Mouse (Mus musculus) heart, adult 11 months (tissue): ENCODE measurements around the gene Ammecr1.

Source experiments
- DNase-seq: peaks from one replicate; pipeline ENCODE4 v3.0.0; 2022

The Ammecr1 gene

DNA sequence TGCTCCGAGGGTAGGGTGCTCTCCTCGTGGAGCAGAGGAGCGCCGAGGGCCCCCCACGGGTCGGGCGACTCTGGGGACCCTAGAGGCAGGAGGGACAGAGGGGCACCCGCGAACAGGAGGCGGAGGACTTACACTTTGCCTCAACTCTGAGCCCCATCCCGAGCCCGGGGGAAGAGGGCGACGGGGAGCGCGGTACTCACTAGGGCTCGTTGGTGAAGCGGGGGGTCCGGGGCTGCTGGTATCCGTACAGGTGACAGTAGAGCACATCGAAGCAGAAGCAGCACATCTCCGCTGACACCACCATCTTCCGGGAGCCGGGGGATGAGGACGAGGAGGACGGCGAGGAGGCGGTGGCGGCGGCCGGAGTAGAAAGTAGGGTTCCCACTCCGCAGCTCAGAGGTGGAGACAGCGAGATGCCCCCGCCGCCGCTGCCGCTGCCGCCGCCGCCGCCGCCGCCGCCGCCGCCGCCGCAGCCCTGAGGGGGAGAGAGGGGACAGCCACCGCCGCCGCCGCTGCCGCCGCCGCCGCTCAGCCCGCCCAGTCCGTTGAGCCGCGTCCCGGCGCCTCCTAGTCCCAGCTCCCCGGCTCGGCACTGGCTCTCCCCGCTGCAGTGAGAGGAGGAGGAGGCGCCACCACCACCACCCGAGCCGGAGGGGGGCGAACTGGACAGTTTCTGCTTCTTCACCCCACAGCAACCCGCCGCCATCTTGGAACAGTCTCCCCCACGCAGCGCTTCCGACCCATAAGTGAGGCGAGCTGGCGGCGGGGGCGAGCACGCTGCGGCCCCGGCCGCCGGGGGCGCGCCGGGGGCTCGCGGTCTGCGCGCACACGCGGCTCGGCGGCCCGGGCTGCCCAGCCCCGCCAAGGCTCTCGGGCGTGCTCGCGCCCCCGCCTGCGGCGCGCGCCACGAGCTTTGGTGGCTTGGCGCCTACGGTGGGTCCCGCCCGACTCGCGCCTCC is at the start of gene Ammecr1:
Gene Ammecr1, minus strand, starts transcription at position 721 of the 959 bp plus-strand sequence.
- peak; percentile 99 for DNase-seq

- DNase-seq = no peak
These were observed 47.6 kb upstream of the Ammecr1 start for GRCm38 (mm10) chrX:143014118-143014517.

GRCm38 (mm10) chrX:143012334-143012733 is 45.8 kb upstream of the Ammecr1 start:
- DNase-seq = no peak

- DNase-seq = no peak
These were observed 45.3 kb upstream of the Ammecr1 start for GRCm38 (mm10) chrX:143011865-143012264.

GRCm38 (mm10) chrX:143004131-143004846 is 37.8 kb upstream of the Ammecr1 start:
- no peak for DNase-seq

- DNase-seq = no peak
These were observed 30.7 kb upstream of the Ammecr1 start for GRCm38 (mm10) chrX:142997214-142997613.

DNA sequence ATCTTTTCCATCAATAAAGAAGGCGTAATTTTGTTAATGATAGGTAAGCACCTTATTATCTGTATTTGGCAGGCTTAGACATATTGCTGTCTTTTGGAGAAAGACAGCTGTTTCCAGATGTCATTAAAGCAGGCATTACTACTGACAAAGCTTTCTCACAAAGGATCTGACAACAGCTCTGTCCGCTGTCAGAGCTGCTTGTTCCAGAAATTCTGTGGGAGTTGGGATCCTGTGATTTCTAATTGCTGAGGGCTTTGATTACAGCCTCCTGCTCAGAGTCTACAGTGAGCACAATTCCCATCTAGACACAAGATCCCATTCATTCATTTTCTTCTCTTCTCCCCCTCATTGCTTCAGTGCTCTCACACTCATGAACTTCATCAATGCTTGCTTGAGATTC is 28.0 kb upstream of the Ammecr1 start:
- DNase-seq = no peak

GRCm38 (mm10) chrX:142984170-142984569 is 17.6 kb upstream of the Ammecr1 start:
- no peak for DNase-seq

GRCm38 (mm10) chrX:142983638-142984037 is 17.1 kb upstream of the Ammecr1 start:
- no peak for DNase-seq

- DNase-seq = no peak
These were observed 15.1 kb upstream of the Ammecr1 start for GRCm38 (mm10) chrX:142981530-142982130.

- no peak for DNase-seq
These were observed 14.5 kb upstream of the Ammecr1 start for GRCm38 (mm10) chrX:142980855-142981529.

DNA sequence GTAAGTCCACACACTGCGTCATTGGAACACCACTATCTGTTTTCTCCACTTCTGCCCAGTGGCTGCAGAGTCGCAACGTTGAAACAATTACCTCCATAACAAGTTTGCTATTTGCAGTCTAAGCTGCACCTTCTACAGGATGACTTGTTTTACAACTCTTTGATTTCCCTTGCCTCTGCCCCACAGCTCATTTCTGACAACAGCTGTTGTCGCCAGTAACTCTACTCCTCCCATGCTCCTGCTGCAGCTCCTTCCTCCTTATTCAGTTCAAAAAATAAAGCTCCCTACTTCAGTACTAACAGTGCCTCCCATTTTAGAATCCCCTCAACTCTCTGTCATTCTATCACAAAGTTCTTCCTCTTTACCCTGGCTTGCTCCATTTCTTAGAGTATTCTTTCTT is 12.7 kb upstream of the Ammecr1 start:
- DNase-seq = no peak

DNA sequence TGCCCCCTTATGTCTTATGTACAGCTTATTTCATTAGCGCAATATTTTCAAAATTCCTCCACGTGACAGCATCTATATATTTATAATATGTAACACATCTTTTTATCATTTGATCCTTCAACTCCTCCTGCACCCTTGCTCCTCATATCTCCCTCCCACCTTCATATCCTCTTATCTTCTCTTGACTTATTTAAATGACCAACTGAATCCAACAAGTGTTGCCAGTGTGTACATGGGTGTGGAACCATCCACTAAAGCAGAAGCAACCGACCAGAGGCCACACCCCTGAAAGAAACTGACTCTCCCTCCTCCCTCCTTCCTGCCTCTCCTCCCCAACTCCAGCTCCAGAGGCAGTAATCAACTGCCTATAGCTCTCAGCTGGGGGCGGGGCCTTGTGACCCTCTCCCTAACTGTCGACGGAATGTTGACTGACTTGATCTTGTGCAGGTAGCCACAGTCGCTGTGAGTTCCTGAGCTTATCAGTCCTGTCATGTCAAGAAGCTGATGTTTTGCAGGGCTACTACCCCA is 6.0 kb upstream of the Ammecr1 start:
- DNase-seq = no peak

GRCm38 (mm10) chrX:142971759-142972158 is 5.2 kb upstream of the Ammecr1 start:
- no peak for DNase-seq

- peak; percentile 86 for DNase-seq
These were observed 539 bp upstream of the Ammecr1 start for GRCm38 (mm10) chrX:142967067-142967466.

DNA sequence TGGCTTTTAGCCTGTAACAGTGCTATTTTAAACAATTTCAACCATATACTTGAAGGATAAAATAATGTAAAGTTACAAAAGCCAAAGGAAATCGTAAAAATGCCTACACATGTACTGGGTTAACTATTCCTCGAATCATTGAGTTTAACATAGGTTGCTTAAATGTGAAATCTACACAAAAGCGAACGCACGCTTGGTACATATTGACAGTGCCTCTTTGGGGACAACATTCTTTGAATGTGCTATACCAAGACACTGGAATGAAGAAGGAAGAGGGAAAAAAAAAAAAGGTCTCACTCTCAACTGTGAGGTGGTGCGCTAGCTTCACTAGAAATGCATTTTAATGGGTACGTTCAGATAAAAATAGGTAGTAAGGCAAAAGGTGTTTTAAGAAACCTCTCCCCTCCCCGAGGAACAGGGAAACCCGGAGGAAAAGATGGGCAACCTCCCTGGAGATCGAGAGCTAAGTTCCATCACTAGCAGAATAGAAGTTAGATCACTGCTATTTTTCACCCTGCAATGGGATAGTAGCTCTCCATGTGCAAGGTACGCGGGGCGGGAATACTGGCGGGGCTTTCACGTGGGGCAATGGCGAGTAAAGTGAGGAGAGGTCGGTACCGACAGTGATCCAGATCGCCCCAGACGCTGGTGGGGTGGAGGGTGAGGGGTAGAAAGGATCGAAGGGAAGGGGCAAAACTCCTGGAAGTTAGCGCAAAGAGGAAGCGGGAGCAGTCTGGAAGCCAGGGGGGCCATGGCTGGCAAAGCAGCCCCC is 1.1 kb downstream of the Ammecr1 start:
- DNase-seq = peak; percentile 87

GRCm38 (mm10) chrX:142960434-142960833 is 6.1 kb downstream of the Ammecr1 start:
- DNase-seq = no peak

DNA sequence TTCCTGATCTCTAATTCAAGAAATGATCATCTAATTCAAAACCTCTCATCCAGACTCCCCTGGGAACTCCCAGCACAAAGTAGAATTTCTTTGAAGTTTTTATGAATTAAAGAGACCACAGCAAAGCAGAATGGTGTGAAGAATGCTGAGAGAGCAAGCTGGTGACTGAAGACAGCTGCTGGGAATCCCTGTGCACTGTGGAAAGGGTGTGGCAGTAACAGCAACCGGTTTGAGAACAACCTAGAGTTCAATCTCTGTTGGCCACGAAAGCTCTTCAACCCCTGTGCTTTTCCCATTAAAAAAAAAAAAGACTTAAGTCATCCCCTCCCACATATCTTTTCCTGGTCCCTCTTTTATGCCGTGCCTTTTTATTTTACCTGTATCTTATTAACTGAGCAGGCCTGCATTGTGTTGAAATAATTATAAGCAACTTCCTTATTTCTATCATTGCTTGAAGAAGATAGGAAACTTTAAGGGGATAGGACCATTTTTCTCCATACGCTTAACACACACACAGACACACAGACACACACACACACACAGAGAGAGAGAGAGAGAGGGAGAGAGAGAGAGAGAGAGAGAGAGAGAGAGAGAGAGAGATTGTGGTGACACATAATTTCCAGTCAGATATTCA is 6.7 kb downstream of the Ammecr1 start:
- no peak for DNase-seq

- no peak for DNase-seq
These were observed 38.1 kb downstream of the Ammecr1 start for GRCm38 (mm10) chrX:142928430-142928829.

GRCm38 (mm10) chrX:142917394-142917793 is 49.1 kb downstream of the Ammecr1 start:
- DNase-seq = no peak

- no peak for DNase-seq
These were observed 49.8 kb downstream of the Ammecr1 start for GRCm38 (mm10) chrX:142916719-142917118.
